Mouse (Mus musculus) stomach, adult 2 months (tissue): Measurements from ENCODE around the gene Sdr42e1. TPM values are rescaled to one million over a fixed set of nuclear protein-coding genes. Genes with fewer than 3 reads are reported as not detected.

ENCODE experiments used
- polyA plus RNA-seq: library from polyadenylated mRNA; depleted of rRNA; stranded (reverse); fragments of >200 nt; gene quantifications from 2 replicates; pipeline ENCODE4 v1.2.3, GENCODE M21; 2012; rRNA removed

Gene Sdr42e1
- polyA plus RNA-seq = 7.2 and 7.4 TPM in 2 replicates

DNA sequence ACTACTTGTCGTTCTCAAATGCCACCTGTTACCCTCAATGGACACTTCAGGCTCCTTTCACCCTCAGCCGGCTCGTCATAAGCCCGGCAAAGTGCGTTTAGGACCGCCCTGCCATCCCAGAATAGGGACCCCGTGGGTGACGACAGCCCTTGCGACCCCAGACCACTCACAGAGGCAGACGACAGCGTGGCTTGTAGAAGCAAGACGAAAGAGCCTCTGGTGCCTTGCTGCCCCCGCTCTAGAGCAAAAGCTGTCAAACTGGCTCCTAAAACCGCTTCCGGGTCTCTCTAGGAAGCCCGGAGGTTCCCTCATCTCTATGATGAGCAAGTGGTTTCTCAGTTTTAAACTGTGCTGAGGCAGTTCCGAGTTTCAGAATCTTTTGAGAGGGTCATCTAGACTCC is at the start of gene Sdr42e1:
Sdr42e1 (minus strand) TSS at position 260 of the 401 bp plus-strand sequence.

DNA sequence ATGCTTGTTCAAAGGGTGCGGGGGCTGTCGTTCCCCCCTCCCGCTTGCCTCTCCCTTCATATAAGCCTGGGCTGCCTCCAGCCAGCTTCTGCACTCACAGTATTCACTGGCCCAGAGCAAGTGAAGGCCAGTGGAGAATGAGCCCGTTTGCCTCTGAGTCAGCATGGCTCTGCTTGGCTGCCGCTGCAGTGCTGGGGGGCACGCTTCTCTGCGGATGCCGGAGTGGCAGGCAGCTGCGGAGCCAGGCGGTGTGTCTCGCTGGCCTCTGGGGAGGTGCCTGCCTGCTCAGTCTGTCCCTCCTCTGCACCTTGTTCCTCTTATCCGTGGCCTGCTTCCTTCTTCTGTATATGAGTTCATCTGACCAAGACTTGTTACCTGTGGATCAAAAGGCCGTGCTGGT is 28.4 kb upstream of the Sdr42e1 start, which contains the start of gene Hsd17b2:
Hsd17b2 (plus strand) TSS at position 46 of the 400 bp plus-strand sequence.

Other genes with a start within 250 kb of the Sdr42e1 start
- gene Plcg2, start 175.4 kb downstream of the Sdr42e1 start, polyA plus RNA-seq = 2.6 and 3.5 TPM in 2 replicates
- 20.3 and 28.2 TPM in 2 replicates for gene Hsd17b2, start 28.2 kb upstream of the Sdr42e1 start, polyA plus RNA-seq
- 1.4 TPM in 2 replicates for gene Mphosph6, start 128.3 kb upstream of the Sdr42e1 start, polyA plus RNA-seq